Mouse (Mus musculus): Measurements from ENCODE around the gene Usp24. TPM values are rescaled to one million over a fixed set of nuclear protein-coding genes. Genes with fewer than 3 reads are reported as not detected.
A peak's percentile ranks its signal among the peaks of the same experiment; 100 is the strongest.

The Usp24 gene
- polyA plus RNA-seq, 1 experiment from 2014 or later, result 15.7 TPM

DNA sequence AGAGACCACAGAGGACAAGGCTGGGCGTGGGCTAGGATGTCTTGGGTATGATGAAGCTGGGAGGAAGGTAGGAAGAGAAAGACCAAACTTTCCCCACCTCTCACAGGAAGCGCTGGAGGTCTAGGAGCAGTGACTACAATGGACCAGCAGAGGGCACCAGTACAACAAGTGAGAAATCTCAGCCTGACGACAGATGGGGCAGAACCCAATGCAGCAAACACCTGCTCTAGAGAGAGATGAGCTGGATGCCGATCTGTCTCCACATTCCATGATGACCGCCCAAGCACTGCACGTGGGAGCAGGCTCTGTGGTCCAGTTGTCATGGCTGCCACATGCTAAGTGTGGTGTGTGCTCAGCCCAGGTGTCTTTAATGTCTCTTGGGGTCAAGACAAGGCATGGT lies 158.2 kb downstream of the Usp24 start:
- H3K4me1 ChIP-seq (ENCODE audit: control insufficient read depth, insufficient read depth, low read length), result no peaks in the 10 kb centered on the region
- ATAC-seq (ENCODE audit: low FRiP score, low TSS enrichment), result peak; percentile 54; the same call in 1 of the 2 replicates
- H3K4me2 ChIP-seq (replicated peaks; ENCODE audit: low read depth, low read length), result no peak overlapping the region
- H3K27me3 ChIP-seq (ENCODE audit: control insufficient read depth, insufficient read depth, low read length), result no peaks in the 10 kb centered on the region; the same call in 1 of the 2 replicates
- H3K9me3 ChIP-seq (ENCODE audit: control insufficient read depth, low read length), result no peaks in the 10 kb centered on the region
- H3K27ac ChIP-seq (ENCODE audit: low read depth, low read length), result no peak overlapping the region
- 3% methylated on average over 6 of the region's 6 CpGs for WGBS
- H3K4me3 ChIP-seq (ENCODE audit: low read length), result no peak overlapping the region
- H3K36me3 ChIP-seq (ENCODE audit: control insufficient read depth, insufficient read depth, low read length), result no peaks in the 10 kb centered on the region
- no peak overlapping the region for H3K9ac ChIP-seq (ENCODE audit: low read depth, low read length)

DNA sequence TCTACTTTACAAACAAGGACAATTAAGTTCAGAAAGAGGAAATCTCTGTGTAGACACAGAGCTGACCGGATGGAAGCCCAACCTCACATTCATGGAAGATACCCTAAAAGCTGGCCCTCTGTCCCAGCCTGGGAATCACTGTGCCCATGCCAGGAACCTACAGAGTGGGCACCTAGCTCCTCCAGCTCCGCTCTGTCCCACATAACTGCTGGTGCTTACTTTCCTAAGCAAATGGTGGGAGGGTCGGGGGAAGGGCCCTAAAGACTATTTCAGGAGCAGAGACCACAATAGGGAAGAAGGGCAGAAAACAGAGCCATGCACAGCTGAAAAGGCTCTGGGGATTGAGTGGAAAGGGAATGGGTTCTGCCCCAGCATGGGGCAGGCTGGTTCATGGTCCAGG lies 164.5 kb downstream of the Usp24 start:
- H3K36me3 ChIP-seq (ENCODE audit: control insufficient read depth, insufficient read depth, low read length), result no peaks in the 10 kb centered on the region
- peaks cover 3% of the 10 kb centered on the region; the same call in 1 of the 2 replicates for H3K27me3 ChIP-seq (ENCODE audit: control insufficient read depth, insufficient read depth, low read length)
- 70% methylated on average over 3 of the region's 3 CpGs for WGBS
- H3K27ac ChIP-seq (ENCODE audit: low read depth, low read length), result no peak overlapping the region
- H3K4me1 ChIP-seq (ENCODE audit: control insufficient read depth, insufficient read depth, low read length), result peaks cover 5% of the 10 kb centered on the region; the same call in 1 of the 2 replicates
- H3K4me3 ChIP-seq (ENCODE audit: low read length), result no peak overlapping the region
- H3K9me3 ChIP-seq (ENCODE audit: control insufficient read depth, low read length), result no peaks in the 10 kb centered on the region
- H3K4me2 ChIP-seq (replicated peaks; ENCODE audit: low read depth, low read length), result no peak overlapping the region
- ATAC-seq (ENCODE audit: low FRiP score, low TSS enrichment), result no peak
- no peak overlapping the region for H3K9ac ChIP-seq (ENCODE audit: low read depth, low read length)

DNA sequence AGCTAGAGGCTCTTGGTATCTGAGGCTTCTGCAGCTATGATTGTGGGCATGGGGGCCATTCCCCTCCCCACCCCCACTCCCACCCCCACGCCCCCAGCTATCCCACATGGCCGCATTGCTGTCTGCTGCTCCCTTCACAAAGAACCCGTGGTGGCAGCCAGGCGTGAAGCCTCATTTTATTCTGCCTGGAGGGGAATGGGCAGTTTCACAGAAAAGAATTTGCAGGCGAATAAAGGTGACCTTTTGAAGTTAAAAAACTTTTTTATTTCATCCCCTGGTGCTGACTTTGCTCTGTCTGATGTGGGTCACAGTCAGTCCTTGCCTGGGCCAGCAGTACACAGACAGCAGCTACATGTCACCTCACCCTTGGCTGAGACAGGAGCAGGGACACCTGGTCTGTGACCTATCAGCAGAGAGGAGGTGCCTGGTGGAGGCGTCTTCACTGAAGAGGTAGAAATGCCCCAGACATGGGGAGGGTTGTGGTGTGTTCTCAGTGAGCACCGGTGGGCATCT lies 167.3 kb downstream of the Usp24 start:
- Histone ChIP-seq H3K4me1 (ENCODE audit: control insufficient read depth, insufficient read depth, low read length) (peaks cover 5% of the 10 kb centered on the region; the same call in 1 of the 2 replicates), H3K36me3 (ENCODE audit: control insufficient read depth, insufficient read depth, low read length) (no peaks in the 10 kb centered on the region), H3K9ac (ENCODE audit: low read depth, low read length) (no peak overlapping the region), H3K4me2 (replicated peaks; ENCODE audit: low read depth, low read length) (no peak overlapping the region), H3K27ac (ENCODE audit: low read depth, low read length) (peak overlapping the region; percentile 30; the same call in 1 of the 2 replicates), H3K9me3 (ENCODE audit: control insufficient read depth, low read length) (no peaks in the 10 kb centered on the region), H3K4me3 (ENCODE audit: low read length) (no peak overlapping the region), H3K27me3 (ENCODE audit: control insufficient read depth, insufficient read depth, low read length) (peaks cover 6% of the 10 kb centered on the region; the same call in 1 of the 2 replicates)
- 38% methylated on average over 7 of the region's 7 CpGs for WGBS
- ATAC-seq (ENCODE audit: low FRiP score, low TSS enrichment), result no peak

DNA sequence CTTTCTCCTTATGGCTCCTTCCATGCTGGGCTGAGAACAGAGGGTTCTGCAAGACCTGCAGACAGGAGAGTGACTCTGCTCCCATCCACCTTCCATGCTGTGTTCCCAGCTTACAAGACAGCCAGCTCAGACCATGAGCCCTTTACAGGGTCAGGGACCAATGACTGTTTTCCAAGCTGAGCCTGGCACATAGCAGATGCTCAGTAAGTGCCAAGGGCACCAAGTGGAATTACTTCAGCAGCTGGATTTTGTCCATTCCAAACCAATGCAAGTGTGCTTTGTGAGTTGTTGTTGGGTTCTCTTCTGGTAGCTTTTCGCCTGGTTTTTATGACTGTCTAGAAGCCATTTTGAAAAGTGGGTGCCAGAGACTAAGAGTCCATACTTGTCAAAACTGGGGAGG lies 167.8 kb downstream of the Usp24 start:
- 0 out of 2 replicates have a peak, but pooled peaks have one; percentile 3 for ATAC-seq (ENCODE audit: low FRiP score, low TSS enrichment)
- H3K27me3 ChIP-seq (ENCODE audit: control insufficient read depth, insufficient read depth, low read length), result peaks cover 6% of the 10 kb centered on the region; the same call in 1 of the 2 replicates
- no peak overlapping the region for H3K4me2 ChIP-seq (replicated peaks; ENCODE audit: low read depth, low read length)
- H3K36me3 ChIP-seq (ENCODE audit: control insufficient read depth, insufficient read depth, low read length), result no peaks in the 10 kb centered on the region
- WGBS, result 93% methylated on average over 1 of the region's 1 CpGs
- no peak overlapping the region for H3K27ac ChIP-seq (ENCODE audit: low read depth, low read length)
- no peak overlapping the region for H3K9ac ChIP-seq (ENCODE audit: low read depth, low read length)
- peaks cover 5% of the 10 kb centered on the region; the same call in 1 of the 2 replicates for H3K4me1 ChIP-seq (ENCODE audit: control insufficient read depth, insufficient read depth, low read length)
- no peak overlapping the region for H3K4me3 ChIP-seq (ENCODE audit: low read length)
- no peaks in the 10 kb centered on the region for H3K9me3 ChIP-seq (ENCODE audit: control insufficient read depth, low read length)

DNA sequence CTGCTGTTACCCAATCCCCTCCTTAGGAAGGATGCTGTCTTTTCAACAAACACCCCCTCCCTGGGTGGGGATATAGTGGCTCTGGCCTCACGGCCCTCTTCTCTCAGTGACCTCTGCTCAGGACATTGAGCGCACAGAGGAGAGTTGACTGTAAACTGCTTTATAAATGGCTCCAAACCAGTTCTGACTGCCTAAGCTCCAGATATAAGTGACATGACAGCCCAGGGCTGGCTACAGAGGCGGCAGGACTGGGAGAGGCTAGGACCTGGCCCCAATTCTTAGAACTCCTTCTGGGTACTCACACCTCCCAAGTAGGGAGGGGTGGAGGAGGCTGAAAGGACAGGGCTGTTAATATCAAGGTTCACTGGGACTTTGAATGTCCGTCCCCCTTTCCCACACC lies 174.6 kb downstream of the Usp24 start:
- WGBS, result 48% methylated on average over 4 of the region's 4 CpGs
- Histone ChIP-seq H3K9ac (ENCODE audit: low read depth, low read length) (no peak overlapping the region), H3K36me3 (ENCODE audit: control insufficient read depth, insufficient read depth, low read length) (no peaks in the 10 kb centered on the region), H3K27me3 (ENCODE audit: control insufficient read depth, insufficient read depth, low read length) (0 out of 2 replicates have a peak, but pooled peaks cover 4% of the 10 kb centered on the region), H3K9me3 (ENCODE audit: control insufficient read depth, low read length) (no peaks in the 10 kb centered on the region), H3K4me3 (ENCODE audit: low read length) (no peak overlapping the region), H3K4me2 (replicated peaks; ENCODE audit: low read depth, low read length) (no peak overlapping the region), H3K4me1 (ENCODE audit: control insufficient read depth, insufficient read depth, low read length) (peaks cover 9% of the 10 kb centered on the region; the same call in 1 of the 2 replicates), H3K27ac (ENCODE audit: low read depth, low read length) (no peak overlapping the region)
- no peak for ATAC-seq (ENCODE audit: low FRiP score, low TSS enrichment)

Other genes with a start within 250 kb of the Usp24 start
- gene Pcsk9, start 148.1 kb downstream of the Usp24 start, polyA plus RNA-seq (2014; fragmentation: Nextera tagmentation; extraction: Ambion mirVana), result 5.4 and 9.0 TPM in 2 replicates
- 2.1 and 4.8 TPM in 2 replicates for gene Bsnd, start 176.1 kb downstream of the Usp24 start, polyA plus RNA-seq (2014; fragmentation: Nextera tagmentation; extraction: Ambion mirVana)
- 21.4 and 29.5 TPM in 2 replicates for gene Dhcr24, start 244.8 kb downstream of the Usp24 start, polyA plus RNA-seq (2014; fragmentation: Nextera tagmentation; extraction: Ambion mirVana)

Measured in kidney, embryonic 14.5 days (tissue).